22 mouse cellular contexts compared by ENCODE assay signal in the genomic region with DNA sequence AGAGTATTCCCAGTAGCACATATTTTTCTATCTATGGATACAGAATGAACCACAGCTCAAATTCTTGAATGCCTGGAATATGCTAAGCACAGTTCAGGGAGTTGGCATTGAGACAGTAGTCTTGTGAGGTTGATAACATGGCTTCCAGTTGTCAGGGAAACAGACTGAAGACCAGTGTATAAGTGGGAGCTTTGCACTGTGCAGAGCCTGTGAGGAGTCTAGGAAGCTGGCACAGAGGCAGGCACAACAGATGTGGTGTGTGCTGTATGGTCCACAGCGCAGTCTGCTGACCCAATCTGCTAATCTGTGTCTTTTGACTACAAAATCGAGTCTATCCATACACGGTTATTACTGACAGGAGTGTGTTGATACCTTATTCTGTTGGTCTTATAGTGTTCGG. TPM values are rescaled to one million over a fixed set of nuclear protein-coding genes. Genes with fewer than 3 reads are reported as not detected.
A peak's percentile ranks its signal among the peaks of the same experiment; 100 is the strongest.
DNase-seq lines count a peak whose midpoint lies in the region; ATAC-seq lines count a peak whose summit lies in the region.
"Had no signal": no experiment of that assay in that cellular context is flagged by ENCODE, and none has a peak within 500 bp of the region (broad histone marks: within the 10 kb centered on the region; RNA-seq: fewer than 3 reads in every experiment).

No protein-coding gene starts in this region.

- H3K27me3 ChIP-seq in forebrain, embryonic 15.5 days: no peaks in the 10 kb centered on the region
- no peaks in the 10 kb centered on the region for H3K27me3 ChIP-seq in forebrain, embryonic 12.5 days
- H3K27me3 ChIP-seq: hindbrain, embryonic 12.5 days; intestine, embryonic 15.5 days had no signal

- DNase-seq in cerebellum, postnatal 10 days: peak; percentile 38 to 55
- no peak for DNase-seq in cerebellum, adult 8-10 months
- DNase-seq in left cerebral cortex, postnatal 4 days: peak; percentile 16
- DNase-seq in left cerebral cortex, adult 11 months (ENCODE audit: low spot score): no peak
- DNase-seq in brain, adult 2 months (ENCODE audit: low read depth, low spot score): peak; percentile 49
- DNase-seq in gastrocnemius, postnatal 14 days: no peak
- DNase-seq: adrenal gland, adult 8-10 months; adrenal gland, postnatal 36 days; B cell, adult 2 months; cerebellum, adult 11-12 months; cerebellum, adult 9-11 months; heart, adult 18-20 months; heart, postnatal 10 days; heart, postnatal 4 days had no signal

- intact Hi-C loops in left cerebral cortex, postnatal 4 days (cut with DNase I): no loop called here
- intact Hi-C loops in gastrocnemius, postnatal 14 days (cut with DNase I; ENCODE audit: low total_unique reads): no loop called here

- no peaks in the 10 kb centered on the region for H3K4me1 ChIP-seq in forebrain, embryonic 15.5 days
- H3K4me1 ChIP-seq in forebrain, embryonic 12.5 days: no peaks in the 10 kb centered on the region
- H3K4me1 ChIP-seq: heart, embryonic 10.5 days; hindbrain, embryonic 12.5 days; intestine, embryonic 15.5 days had no signal

- no peaks in the 10 kb centered on the region for H3K9me3 ChIP-seq in forebrain, embryonic 15.5 days
- H3K9me3 ChIP-seq in forebrain, embryonic 12.5 days: no peaks in the 10 kb centered on the region
- H3K9me3 ChIP-seq: heart, embryonic 10.5 days; hindbrain, embryonic 12.5 days; intestine, embryonic 15.5 days had no signal

- WGBS in forebrain, embryonic 15.5 days: 83% methylated on average over 4 of the region's 4 CpGs
- WGBS in forebrain, embryonic 12.5 days: 92% methylated on average over 4 of the region's 4 CpGs

- H3K36me3 ChIP-seq in forebrain, embryonic 15.5 days: no peaks in the 10 kb centered on the region
- no peaks in the 10 kb centered on the region for H3K36me3 ChIP-seq in forebrain, embryonic 12.5 days (replicated peaks)
- H3K36me3 ChIP-seq: G1E; heart, embryonic 10.5 days; hindbrain, embryonic 12.5 days; intestine, embryonic 15.5 days had no signal

- H3K4me3 ChIP-seq in forebrain, embryonic 15.5 days: no peak overlapping the region
- H3K4me3 ChIP-seq in forebrain, embryonic 12.5 days (replicated peaks): no peak overlapping the region
- H3K4me3 ChIP-seq: heart, embryonic 10.5 days; hindbrain, embryonic 12.5 days; intestine, embryonic 15.5 days had no signal

- no peak overlapping the region for H3K4me2 ChIP-seq in forebrain, embryonic 15.5 days (replicated peaks)
- H3K4me2 ChIP-seq in forebrain, embryonic 12.5 days: no peak overlapping the region
- H3K4me2 ChIP-seq: hindbrain, embryonic 12.5 days; intestine, embryonic 15.5 days had no signal

- ATAC-seq in forebrain, embryonic 15.5 days (replicated peaks): no peak
- ATAC-seq in forebrain, embryonic 12.5 days (ENCODE audit: low FRiP score): no peak
- ATAC-seq: CD4-positive, CD25-positive, alpha-beta regulatory T cell, adult 4 months; intestine, embryonic 15.5 days had no signal

- peak overlapping the region; percentile 1; the same call in 1 of the 2 replicates for H3K27ac ChIP-seq in forebrain, embryonic 15.5 days (replicated peaks)
- H3K27ac ChIP-seq in forebrain, embryonic 12.5 days: no peak overlapping the region
- H3K27ac ChIP-seq: heart, embryonic 10.5 days; hindbrain, embryonic 12.5 days; intestine, embryonic 15.5 days had no signal

- H3K9ac ChIP-seq in forebrain, embryonic 15.5 days (replicated peaks): no peak overlapping the region
- no peak overlapping the region for H3K9ac ChIP-seq in forebrain, embryonic 12.5 days
- H3K9ac ChIP-seq: hindbrain, embryonic 12.5 days; intestine, embryonic 15.5 days had no signal

RNA-seq across cellular contexts. Expression of a gene that starts 46.8 kb away (rescaled TPM):
- 10.1 and 12.3 TPM in 2 replicates for polyA plus RNA-seq in forebrain, embryonic 15.5 days (2015; fragmentation: Nextera tagmentation; extraction: Ambion mirVana)
- 0.41 and 0.49 TPM in 2 replicates for polyA plus RNA-seq in forebrain, embryonic 12.5 days (2016; fragmentation: Nextera tagmentation; extraction: Ambion mirVana)
- total RNA-seq in left cerebral cortex, postnatal 4 days (2021): 10 to 100 TPM; 26.0 to 28.0 TPM
- under 1 TPM; 0.16 to 0.55 TPM for total RNA-seq in gastrocnemius, postnatal 14 days (2021)
- polyA plus RNA-seq: CD4-positive, CD25-positive, alpha-beta regulatory T cell, adult 4 months; G1E; heart, embryonic 14.5 days had no signal

Comparison
In these comparisons a context has a peak if more than half of its experiments do, and no peak if none do; other contexts are left out.
1. DNase-seq: peak in cerebellum, postnatal 10 days (2 of 2), left cerebral cortex, postnatal 4 days (single experiment) and brain, adult 2 months (single experiment); none in cerebellum, adult 8-10 months (single experiment), left cerebral cortex, adult 11 months (single experiment) and gastrocnemius, postnatal 14 days (single experiment).
2. RNA of a gene that starts 46.8 kb away (total RNA-seq): 26.0 to 28.0 TPM in left cerebral cortex, postnatal 4 days; 0.16 to 0.55 TPM in gastrocnemius, postnatal 14 days; every median in the first group is over 10 times any median in the second.